Mouse (Mus musculus) inflammation-experienced regulatory T-cells (primary cell): ENCODE data around the gene Cks1b. TPM values are rescaled to one million over a fixed set of nuclear protein-coding genes. Genes with fewer than 3 reads are reported as not detected.

Experiments
- polyA plus RNA-seq, 2 experiments: library from polyadenylated mRNA; unstranded; fragments of 100-300 nt; shearing (Covaris generic); gene quantifications; one replicate each; pipeline ENCODE4 v1.2.1; 2017

The Cks1b gene
- 10 to 100 TPM; 13.5 to 16.3 TPM for polyA plus RNA-seq

DNA sequence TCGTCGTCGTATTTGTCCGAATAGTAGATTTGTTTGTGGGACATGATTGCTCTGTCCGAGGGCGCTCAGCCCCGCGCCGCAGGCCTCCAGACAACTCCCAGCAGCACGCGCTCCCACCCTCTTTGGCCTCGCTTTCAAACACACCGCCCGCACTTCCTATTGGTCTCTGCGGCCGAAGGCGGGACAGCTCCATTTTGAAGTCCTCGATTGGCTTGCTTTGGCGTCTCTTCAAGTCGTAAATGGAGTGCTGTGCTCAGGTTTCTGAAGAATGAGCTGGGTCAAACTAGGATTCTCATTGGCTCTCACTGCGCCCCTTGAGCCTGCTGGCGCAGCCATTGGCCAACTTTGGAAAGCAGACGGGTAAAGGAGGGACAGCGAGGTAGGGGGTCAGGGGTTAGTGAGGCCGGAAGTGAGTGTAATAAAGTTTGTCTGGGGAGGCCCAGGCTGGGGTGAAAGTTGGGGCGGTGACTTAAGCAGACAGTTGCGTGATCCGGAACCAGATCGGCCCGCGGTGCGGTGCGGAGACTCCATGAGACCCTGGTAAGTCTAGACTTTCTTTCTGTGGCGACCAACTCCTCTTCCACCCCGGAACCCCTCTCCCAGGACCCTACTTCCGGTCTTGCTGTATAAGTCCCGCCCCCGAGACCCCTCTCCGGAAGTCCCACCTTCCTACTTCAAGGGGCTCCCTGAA, at the start of gene Cks1b, which contains the start of gene Shc1:
Gene Cks1b (minus strand): TSS at position 214 of the 691 bp plus-strand sequence.
Gene Shc1 (plus strand): TSS at position 274 of the 691 bp plus-strand sequence.

DNA sequence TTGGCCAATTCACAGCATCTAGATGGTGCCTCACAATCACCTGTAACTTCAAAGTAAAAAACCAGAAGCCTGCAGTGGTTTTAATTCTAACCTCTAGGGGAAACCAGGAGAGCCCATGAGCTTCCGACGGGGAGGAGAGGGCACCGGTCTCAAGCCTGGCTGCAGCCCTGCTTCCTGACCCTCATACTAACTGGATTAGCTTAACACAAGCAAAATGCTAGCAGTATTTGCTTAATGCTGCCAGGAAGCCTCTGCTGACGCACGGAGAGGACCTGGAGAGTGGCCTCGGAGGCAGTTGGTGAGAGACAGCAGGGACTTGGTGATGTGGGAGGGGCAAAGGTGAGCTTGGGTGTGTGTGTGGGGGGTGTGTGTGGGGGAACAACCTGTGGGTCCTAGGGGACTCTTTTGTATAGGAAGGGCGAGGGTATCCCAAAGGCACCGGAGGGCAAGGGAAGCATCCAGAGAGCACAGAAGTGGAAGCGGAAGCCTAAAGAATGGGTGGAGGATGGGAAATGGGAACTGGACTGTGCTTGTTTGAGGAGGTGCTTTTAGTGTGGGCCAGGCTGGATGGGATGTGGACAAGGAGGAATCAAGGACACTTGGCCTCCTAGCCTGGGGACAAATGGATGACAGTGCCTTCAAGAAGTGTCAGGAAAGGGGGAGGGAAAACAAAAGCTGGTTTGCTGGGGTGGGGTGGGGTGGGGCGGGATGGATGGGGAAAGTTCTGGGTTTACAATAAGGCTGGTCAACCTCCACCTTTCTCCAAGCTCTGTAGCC, 36.4 kb upstream of the Cks1b start, which contains the start of gene Pmvk:
Gene Pmvk (plus strand): TSS at position 141 of the 777 bp plus-strand sequence.

DNA sequence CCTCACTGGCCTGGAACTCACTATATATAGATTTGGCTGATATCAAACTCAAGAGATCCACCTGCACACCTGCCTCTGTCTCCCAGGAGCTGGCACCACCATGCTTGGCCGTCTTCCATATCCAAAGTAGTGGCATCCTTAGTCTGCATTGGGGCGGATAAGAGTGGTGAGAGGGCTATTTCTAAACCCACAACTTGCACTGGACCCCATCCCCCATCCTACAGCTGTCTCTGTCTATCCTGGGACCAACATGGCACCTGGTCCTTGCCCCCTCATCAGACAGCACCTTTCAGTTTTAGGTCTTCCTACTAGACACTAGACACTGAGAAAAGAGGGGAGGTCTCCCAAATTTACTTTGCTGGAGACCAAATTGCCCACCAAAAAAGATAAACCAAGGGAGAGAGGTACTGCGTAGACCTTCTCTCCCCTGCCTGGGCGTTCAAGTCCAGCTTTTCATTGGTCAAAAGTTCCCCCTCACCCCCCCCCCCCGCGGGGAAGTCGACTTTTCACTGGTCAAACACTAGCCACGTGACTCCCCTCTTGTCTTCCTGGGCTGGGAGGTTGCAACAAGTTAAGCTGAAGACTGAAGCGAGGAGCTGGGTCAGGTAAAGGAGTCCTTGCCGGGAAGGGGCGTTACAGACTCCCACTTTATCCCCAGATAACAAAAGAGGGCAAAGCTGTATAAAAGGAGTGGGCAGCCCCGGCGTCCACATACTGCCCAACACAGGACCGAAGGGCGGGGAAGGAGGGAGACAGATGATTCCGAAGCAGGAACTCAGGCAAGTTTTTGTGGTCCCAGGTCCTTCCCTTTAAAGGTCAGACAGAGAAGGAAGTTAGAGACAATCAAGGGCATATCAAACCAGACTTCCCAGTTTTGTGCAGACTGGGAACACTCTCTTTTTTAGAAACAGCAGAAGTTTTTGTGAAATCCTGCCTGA, 18.3 kb upstream of the Cks1b start, which contains the start of gene Pbxip1:
Gene Pbxip1 (plus strand): TSS at position 531 of the 938 bp plus-strand sequence.

DNA sequence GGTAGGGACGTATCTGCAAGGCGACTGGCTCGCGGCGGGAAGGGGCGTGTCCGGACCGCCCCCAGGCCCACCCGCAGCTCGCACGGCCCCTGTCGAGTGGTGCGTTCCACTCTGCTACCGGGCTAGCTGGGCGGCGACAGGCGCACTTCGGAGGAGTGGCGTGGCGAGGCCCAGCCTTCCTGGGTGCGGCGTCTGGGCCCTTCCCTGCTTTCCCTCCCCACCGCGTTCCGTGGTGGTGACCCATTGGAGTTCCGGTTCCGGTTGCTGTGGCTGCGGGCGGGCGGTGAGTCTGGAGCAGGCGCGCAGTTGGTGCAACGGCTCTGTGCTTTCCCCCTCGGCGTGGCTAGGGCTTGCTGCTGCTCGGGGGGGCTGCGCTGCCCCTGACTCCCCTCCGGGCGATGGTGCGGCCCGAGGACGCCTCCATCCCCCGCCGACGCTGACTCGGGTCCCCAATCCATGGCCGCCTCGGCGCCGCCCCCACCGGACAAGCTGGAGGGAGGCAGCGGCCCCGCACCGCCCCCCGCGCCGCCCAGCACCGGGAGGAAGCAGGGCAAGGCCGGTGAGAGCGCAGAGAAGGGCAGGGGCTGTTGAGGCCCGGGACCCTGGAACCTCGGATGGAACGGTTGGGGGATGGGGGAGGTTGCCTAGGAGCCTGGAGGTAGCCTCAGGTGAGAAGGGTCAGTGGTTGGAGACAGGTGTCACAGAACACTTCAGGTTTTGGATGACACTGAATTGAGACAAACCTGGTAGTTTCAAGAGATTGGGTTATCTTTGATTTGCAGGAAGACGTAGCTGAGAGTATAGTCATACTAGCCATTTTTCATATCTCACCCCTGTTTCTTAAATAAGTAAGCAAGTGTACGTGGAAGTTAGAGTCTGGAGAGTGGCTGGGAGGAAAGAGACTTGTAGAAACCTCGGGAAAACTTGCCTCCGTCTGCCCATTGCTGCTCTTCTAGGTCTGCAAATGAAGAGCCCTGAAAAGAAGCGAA, 12.3 kb upstream of the Cks1b start, which contains the start of gene Pygo2:
Gene Pygo2 (plus strand): TSS at position 44 of the 989 bp plus-strand sequence.

DNA sequence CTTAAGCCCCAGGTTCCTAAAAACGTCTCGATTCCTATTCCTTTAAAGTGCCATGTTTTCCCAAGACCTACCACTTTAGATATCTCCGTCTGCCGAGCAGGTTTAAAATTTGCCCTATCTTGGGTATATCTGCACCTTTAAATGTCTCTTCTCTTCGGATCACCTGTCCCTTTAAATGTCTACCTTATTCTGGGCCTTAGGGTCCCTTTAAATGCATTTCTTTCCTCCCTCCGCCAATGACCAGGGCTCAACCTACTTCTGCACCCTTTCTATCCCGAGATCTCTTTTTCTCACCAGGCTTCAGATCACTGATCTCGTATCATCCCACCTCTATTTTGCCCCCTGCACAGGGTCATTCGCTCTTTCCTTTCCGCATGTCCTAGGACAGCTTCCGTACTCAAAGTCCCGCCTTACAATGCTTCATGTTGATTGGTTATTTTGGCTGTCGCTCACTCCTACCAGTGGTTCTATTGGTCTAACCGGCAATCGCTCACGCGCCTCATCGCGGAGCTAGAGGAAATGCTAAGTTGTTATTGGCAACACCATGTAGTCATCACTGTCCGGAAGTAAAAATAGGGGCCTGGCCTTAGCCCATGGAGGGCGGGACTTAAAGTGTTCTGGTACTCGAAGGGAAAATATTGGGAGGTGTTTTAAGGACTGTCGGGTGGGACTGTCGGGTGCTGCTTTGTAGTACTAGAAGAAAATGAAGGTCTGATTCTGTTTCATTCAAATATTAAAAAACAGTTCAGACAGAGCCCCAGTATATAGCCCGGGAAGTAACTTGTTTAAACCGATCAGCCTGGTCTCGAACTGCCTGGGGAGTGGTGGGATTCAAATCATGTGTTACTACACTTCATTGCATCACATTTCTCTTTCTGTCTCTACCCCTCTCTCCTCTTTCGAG, 6.4 kb downstream of the Cks1b start, which contains the start of gene Flad1:
Gene Flad1 (minus strand): TSS at position 381 of the 904 bp plus-strand sequence.

DNA sequence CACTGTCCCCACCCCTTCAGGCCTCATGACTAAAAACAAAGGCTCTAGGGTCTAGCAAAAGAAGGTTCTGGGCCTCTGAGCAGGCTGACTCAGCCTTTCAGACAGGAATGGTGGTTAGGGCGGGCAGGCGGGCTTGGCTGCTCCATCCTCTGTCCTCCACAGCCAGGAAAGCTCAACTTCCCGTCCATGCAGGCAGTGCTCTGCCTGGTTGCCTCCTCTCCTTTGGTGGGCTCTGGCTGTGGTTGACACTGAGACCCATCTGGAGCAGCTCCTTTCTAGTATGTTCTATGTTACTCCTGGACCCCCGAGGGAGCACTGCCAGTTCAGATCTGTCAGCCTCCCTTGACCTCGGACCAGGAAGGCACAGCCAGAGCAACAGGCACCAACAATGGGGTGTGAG, 15.5 kb downstream of the Cks1b start, which contains the start of gene Lenep:
Gene Lenep (minus strand): TSS at position 101 of the 400 bp plus-strand sequence.

DNA sequence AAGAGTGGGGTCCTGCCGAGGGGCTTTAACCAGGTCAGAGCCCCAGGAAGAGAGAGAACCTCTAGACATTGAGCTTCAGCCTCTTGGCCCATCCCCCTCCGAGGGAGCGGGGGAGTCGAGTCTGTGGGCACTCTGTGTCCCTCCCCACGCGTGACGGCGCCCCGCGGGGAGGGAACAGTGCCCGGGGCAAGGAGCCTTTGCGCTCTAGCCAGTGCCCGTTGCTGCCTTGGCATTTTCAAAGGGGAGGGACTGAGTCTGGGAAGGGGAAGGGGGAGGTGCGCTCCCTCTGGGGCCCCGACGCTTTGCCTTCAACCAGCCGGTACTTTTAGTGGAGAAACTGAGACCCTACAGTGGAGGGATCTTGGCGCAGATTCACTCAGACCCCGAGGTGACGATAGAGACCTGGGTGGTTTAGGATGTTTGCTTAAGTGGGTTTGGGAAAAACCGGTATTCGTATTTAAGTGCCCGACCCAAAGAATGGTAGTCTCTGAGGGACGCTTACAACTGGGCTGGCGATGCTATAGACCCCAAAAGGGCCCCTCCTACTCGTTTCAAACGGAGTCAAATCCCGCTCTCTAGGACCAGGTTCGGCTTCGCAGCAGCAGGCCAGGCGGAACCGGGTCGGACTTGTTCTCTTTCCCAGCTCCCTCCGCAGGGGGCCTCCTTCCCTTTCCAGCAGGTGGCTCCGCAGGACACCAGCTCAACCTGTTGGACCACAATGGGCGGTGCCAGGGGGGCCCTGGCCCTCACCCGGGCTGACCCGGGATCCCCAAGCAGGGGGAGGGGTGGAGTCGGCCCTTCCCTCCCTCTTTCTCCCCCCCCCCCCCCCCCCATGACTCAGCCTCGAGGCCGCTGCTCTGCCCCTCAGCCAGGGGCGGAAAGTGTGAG, 23.9 kb downstream of the Cks1b start, which contains the start of gene Zbtb7b:
Gene Zbtb7b (minus strand): TSS at position 771 of the 888 bp plus-strand sequence.

Other genes with a start within 250 kb of the Cks1b start
- 100 to 1,000 TPM; 257 to 293 TPM for gene Scamp3, start 240.9 kb downstream of the Cks1b start, polyA plus RNA-seq
- 100 to 1,000 TPM; 204 to 228 TPM for gene Fam189b, start 235.2 kb downstream of the Cks1b start, polyA plus RNA-seq
- 100 to 1,000 TPM; 120 to 135 TPM for gene Gba, start 215.5 kb downstream of the Cks1b start, polyA plus RNA-seq
- gene Thbs3, start 203.2 kb downstream of the Cks1b start, polyA plus RNA-seq: 1 to 10 TPM in 1 of 2 experiments, under 1 TPM in 1; 0.88 to 1.6 TPM
- gene Mtx1, start 191.3 kb downstream of the Cks1b start, polyA plus RNA-seq: 100 to 1,000 TPM; 121 to 126 TPM
- 1 to 10 TPM in 1 of 2 experiments, not detected in 1; 1.2 TPM for gene Muc1, start 189.3 kb downstream of the Cks1b start, polyA plus RNA-seq
- 100 to 1,000 TPM; 235 to 244 TPM for gene Krtcap2, start 172.4 kb downstream of the Cks1b start, polyA plus RNA-seq
- gene Trim46, start 172.1 kb downstream of the Cks1b start, polyA plus RNA-seq: 1 to 10 TPM; 3.0 to 3.5 TPM
- gene Dpm3, start 159.0 kb downstream of the Cks1b start, polyA plus RNA-seq: 10 to 100 TPM; 84.5 to 92.4 TPM
- 100 to 1,000 TPM; 239 to 241 TPM for gene Slc50a1, start 147.8 kb downstream of the Cks1b start, polyA plus RNA-seq
- gene Efna1, start 137.2 kb downstream of the Cks1b start, polyA plus RNA-seq: not detected
- gene Efna3, start 95.4 kb downstream of the Cks1b start, polyA plus RNA-seq: under 1 TPM in 1 of 2 experiments, not detected in 1; 0.49 TPM
- gene Efna4, start 80.4 kb downstream of the Cks1b start, polyA plus RNA-seq: under 1 TPM; 0.42 to 0.82 TPM
- 10 to 100 TPM; 24.1 to 31.4 TPM for gene Adam15, start 68.4 kb downstream of the Cks1b start, polyA plus RNA-seq
- gene Dcst2, start 56.4 kb downstream of the Cks1b start, polyA plus RNA-seq: under 1 TPM; 0.27 to 0.37 TPM
- under 1 TPM; 0.32 to 0.40 TPM for gene Dcst1, start 53.1 kb downstream of the Cks1b start, polyA plus RNA-seq
- 10 to 100 TPM; 45.3 to 49.2 TPM for gene Zbtb7b, start 23.6 kb downstream of the Cks1b start, polyA plus RNA-seq
- gene Lenep, start 15.6 kb downstream of the Cks1b start, polyA plus RNA-seq: 1 to 10 TPM in 1 of 2 experiments, not detected in 1; 1.8 TPM
- 10 to 100 TPM; 54.6 to 58.7 TPM for gene Flad1, start 6.5 kb downstream of the Cks1b start, polyA plus RNA-seq
- gene Shc1, start 60 bp upstream of the Cks1b start, polyA plus RNA-seq: 10 to 100 TPM; 69.6 to 83.1 TPM
- 10 to 100 TPM; 76.0 to 78.7 TPM for gene Pygo2, start 11.8 kb upstream of the Cks1b start, polyA plus RNA-seq
- gene Pbxip1, start 18.3 kb upstream of the Cks1b start, polyA plus RNA-seq: 100 to 1,000 TPM; 113 to 129 TPM
- 10 to 100 TPM; 17.2 to 17.9 TPM for gene Pmvk, start 36.2 kb upstream of the Cks1b start, polyA plus RNA-seq
- gene Kcnn3, start 101.8 kb upstream of the Cks1b start, polyA plus RNA-seq: under 1 TPM; 0.04 to 0.12 TPM